Mouse (Mus musculus): ENCODE results near the gene Polrmt. TPM values are rescaled to one million over a fixed set of nuclear protein-coding genes. Genes with fewer than 3 reads are reported as not detected.
A peak's percentile ranks its signal among the peaks of the same experiment; 100 is the strongest.
"Not testable (repeated sequence)": the region's sequence is repeated elsewhere in the genome, so short reads cannot be mapped to it uniquely, and the experiment has no call there.

Polrmt gene
- polyA plus RNA-seq, 1 experiment, result 46.2 TPM

DNA sequence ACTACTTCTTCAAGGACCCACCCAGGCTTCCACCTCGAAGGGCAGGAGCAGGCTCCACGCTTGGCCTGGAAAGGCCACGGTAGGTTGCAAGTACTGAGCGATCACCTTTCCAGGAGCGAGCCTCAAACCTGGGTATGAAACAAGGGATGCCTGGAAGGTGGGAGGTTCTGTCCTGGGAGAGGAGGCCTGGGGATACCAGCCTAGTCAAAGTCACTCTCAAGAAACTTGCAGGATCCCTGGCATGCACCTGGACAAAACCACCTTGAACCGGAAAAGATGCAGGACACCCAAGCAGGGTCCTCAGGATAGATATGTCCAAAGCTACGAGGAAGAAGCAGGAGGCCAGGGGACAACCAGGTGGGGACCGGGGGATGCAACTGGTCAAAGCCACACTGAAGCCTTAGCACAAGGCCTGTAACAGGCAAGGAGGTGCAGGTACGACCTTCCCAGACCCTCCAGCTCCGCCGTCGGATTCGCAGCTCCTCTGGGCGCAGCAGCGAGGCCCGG lies 19.7 kb upstream of the Polrmt start:
- TF ChIP-seq POLR2A (IDR thresholded peaks at IDR 0.05; ENCODE audit: borderline replicate concordance, extremely low read depth, low read depth, low read length), result no peak
- TF ChIP-seq CTCF (IDR thresholded peaks at IDR 0.05; ENCODE audit: insufficient read depth, low read length), result no peak
- 5% methylated on average over 16 of the region's 16 CpGs for WGBS
- Histone ChIP-seq H3K4me3 (replicated peaks; ENCODE audit: extremely low read depth, low read depth, low read length) (peak overlapping the region; percentile 94), H3K4me1 (ENCODE audit: control insufficient read depth, insufficient read depth, low read length) (peaks cover 8% of the 10 kb centered on the region)
- DNase-seq, result no peak

- TF ChIP-seq CTCF (IDR thresholded peaks at IDR 0.05; ENCODE audit: insufficient read depth, low read length) (no peak), POLR2A (IDR thresholded peaks at IDR 0.05; ENCODE audit: borderline replicate concordance, extremely low read depth, low read depth, low read length) (no peak)
Observed at GRCm38 (mm10) chr10:79765228-79765745, 18.9 kb upstream of the Polrmt start.

DNA sequence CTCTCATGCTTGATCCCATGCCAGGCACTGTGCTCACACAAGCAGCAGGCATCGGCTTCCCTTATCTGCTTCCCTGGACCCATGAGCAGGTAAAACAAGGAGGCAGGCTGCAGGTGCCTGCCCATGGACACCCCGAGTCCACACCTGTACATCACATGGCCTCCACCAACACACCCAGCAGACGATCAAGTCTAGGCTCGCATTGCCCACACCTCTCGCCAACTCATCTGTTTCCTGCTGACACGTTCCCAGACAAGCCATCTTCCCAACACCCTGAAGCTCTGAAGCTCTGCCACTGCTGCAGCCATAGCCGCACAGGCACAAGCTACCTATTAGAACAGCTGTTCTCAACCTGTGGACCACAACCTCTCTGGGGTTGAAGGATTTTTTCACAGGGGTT lies 17.9 kb upstream of the Polrmt start:
- TF ChIP-seq CTCF (IDR thresholded peaks at IDR 0.05; ENCODE audit: insufficient read depth, low read length) (no peak), POLR2A (IDR thresholded peaks at IDR 0.05; ENCODE audit: borderline replicate concordance, extremely low read depth, low read depth, low read length) (no peak)
- DNase-seq, result no peak
- peaks cover 8% of the 10 kb centered on the region for H3K4me1 ChIP-seq (ENCODE audit: control insufficient read depth, insufficient read depth, low read length)
- no peak overlapping the region for H3K4me3 ChIP-seq (replicated peaks; ENCODE audit: extremely low read depth, low read depth, low read length)
- WGBS, result 61% methylated on average over 7 of the region's 7 CpGs

More at GRCm38 (mm10) chr10:79765228-79765745, 18.9 kb upstream of the Polrmt start:
- Histone ChIP-seq H3K4me1 (ENCODE audit: control insufficient read depth, insufficient read depth, low read length) (peaks cover 8% of the 10 kb centered on the region), H3K4me3 (replicated peaks; ENCODE audit: extremely low read depth, low read depth, low read length) (no peak overlapping the region)
- DNase-seq, result no peak
- WGBS, result 52% methylated on average over 2 of the region's 2 CpGs

- DNase-seq, result no peak
- no peak overlapping the region for H3K4me3 ChIP-seq (replicated peaks; ENCODE audit: extremely low read depth, low read depth, low read length)
- TF ChIP-seq CTCF (IDR thresholded peaks at IDR 0.05; ENCODE audit: insufficient read depth, low read length) (no peak), POLR2A (IDR thresholded peaks at IDR 0.05; ENCODE audit: borderline replicate concordance, extremely low read depth, low read depth, low read length) (no peak)
- 84% methylated on average over 3 of the region's 3 CpGs for WGBS
- peaks cover 8% of the 10 kb centered on the region for H3K4me1 ChIP-seq (ENCODE audit: control insufficient read depth, insufficient read depth, low read length)
Observed at GRCm38 (mm10) chr10:79762875-79763274, 16.5 kb upstream of the Polrmt start.

DNA sequence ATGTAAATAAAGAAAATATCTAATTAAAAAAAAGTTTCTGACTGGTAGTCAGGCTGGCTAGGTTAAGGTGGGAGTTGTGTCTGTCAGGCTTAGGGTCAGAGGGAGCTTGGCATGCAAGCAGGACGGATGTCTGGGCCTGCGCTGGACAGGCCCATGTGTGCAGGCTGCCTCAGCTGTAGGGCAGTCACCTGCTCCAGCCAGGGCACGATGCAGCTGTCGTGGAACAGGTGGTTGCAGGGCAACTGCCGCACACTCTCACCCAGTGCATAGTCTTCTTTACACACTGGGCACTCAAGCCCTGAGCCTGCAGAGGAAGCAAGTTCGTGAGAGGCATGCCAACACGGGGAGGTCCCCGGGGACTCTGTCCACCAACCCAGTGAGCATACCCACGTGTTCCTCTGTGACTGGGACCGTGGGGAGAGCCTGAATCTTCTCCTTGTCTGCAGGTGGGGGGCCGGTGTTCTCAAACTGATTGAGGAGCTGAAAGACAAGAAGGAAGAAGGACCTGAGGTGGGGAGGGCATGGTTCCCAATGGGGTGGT lies 14.3 kb upstream of the Polrmt start:
- no peak overlapping the region for H3K4me3 ChIP-seq (replicated peaks; ENCODE audit: extremely low read depth, low read depth, low read length)
- no peak for TF ChIP-seq CTCF (IDR thresholded peaks at IDR 0.05; ENCODE audit: insufficient read depth, low read length)
- WGBS, result 82% methylated on average over 11 of the region's 11 CpGs
- DNase-seq, result no peak
- H3K4me1 ChIP-seq (ENCODE audit: control insufficient read depth, insufficient read depth, low read length), result no peaks in the 10 kb centered on the region; the same call in 1 of the 2 replicates

GRCm38 (mm10) chr10:79759675-79760074 lies 13.3 kb upstream of the Polrmt start:
- 86% methylated on average over 1 of the region's 1 CpGs for WGBS

GRCm38 (mm10) chr10:79756660-79757059 lies 10.3 kb upstream of the Polrmt start:
- Histone ChIP-seq H3K4me1 (ENCODE audit: control insufficient read depth, insufficient read depth, low read length) (no peaks in the 10 kb centered on the region), H3K4me3 (replicated peaks; ENCODE audit: extremely low read depth, low read depth, low read length) (no peak overlapping the region)
- TF ChIP-seq POLR2A (IDR thresholded peaks at IDR 0.05; ENCODE audit: borderline replicate concordance, extremely low read depth, low read depth, low read length) (no peak), CTCF (IDR thresholded peaks at IDR 0.05; ENCODE audit: insufficient read depth, low read length) (no peak)
- no peak for DNase-seq
- WGBS, result 88% methylated on average over 24 of the region's 24 CpGs

More at GRCm38 (mm10) chr10:79759675-79760074, 13.3 kb upstream of the Polrmt start:
- not testable (repeated sequence) for H3K4me3 ChIP-seq (replicated peaks; ENCODE audit: extremely low read depth, low read depth, low read length); DNase-seq; H3K4me1 ChIP-seq (ENCODE audit: control insufficient read depth, insufficient read depth, low read length)

- TF ChIP-seq POLR2A (IDR thresholded peaks at IDR 0.05; ENCODE audit: borderline replicate concordance, extremely low read depth, low read depth, low read length) (no peak), CTCF (IDR thresholded peaks at IDR 0.05; ENCODE audit: insufficient read depth, low read length) (no peak)
- no peak for DNase-seq
- Histone ChIP-seq H3K4me3 (replicated peaks; ENCODE audit: extremely low read depth, low read depth, low read length) (no peak overlapping the region), H3K4me1 (ENCODE audit: control insufficient read depth, insufficient read depth, low read length) (no peaks in the 10 kb centered on the region)
- 74% methylated on average over 3 of the region's 3 CpGs for WGBS
Observed at GRCm38 (mm10) chr10:79755854-79756253, 9.5 kb upstream of the Polrmt start.

DNA sequence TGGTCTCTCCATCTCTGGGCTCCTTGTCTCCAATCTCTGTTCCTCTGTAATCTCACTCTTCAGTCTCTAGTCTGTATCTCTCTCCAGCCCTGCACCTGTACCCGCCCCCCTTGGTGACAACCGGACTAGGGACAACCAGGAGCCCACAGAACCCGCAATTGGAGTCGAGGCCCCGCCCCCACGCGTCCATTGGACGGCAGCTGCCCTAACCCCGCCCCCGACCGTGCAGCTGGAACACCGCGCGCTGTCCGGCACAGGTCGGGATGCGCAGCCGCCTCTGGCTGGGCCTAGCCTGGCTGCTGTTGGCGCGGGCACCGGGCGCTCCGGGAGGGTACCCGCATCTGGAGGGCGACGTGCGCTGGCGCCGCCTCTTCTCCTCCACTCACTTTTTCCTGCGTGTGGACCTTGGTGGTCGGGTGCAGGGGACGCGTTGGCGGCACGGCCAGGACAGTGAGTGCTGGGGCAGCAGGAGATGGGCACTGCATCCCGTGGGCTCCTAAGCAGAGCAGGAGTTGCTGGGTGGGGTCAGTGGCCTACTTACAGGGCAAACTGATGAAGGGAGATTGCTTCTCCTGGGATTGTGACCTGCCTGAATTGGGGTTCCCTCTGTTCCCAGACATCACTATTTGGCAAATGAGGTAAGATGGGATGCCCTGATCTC lies 8.6 kb upstream of the Polrmt start, which contains the start of gene Fgf22:
Gene Fgf22 (plus strand): TSS at position 221 of the 661 bp plus-strand sequence.
- no peaks in the 10 kb centered on the region for H3K4me1 ChIP-seq (ENCODE audit: control insufficient read depth, insufficient read depth, low read length)
- 4% methylated on average over 36 of the region's 36 CpGs for WGBS
- peak; percentile 61 for DNase-seq
- no peak within 1 kb of the TSS for H3K4me3 ChIP-seq (replicated peaks; ENCODE audit: extremely low read depth, low read depth, low read length)
- no peak for TF ChIP-seq CTCF (IDR thresholded peaks at IDR 0.05; ENCODE audit: insufficient read depth, low read length)
- no peak for TF ChIP-seq POLR2A (IDR thresholded peaks at IDR 0.05; ENCODE audit: borderline replicate concordance, extremely low read depth, low read depth, low read length)

GRCm38 (mm10) chr10:79748496-79748895 lies 2.1 kb upstream of the Polrmt start:
- H3K4me1 ChIP-seq (ENCODE audit: control insufficient read depth, insufficient read depth, low read length), result peaks cover 8% of the 10 kb centered on the region
- no peak for DNase-seq
- TF ChIP-seq CTCF (IDR thresholded peaks at IDR 0.05; ENCODE audit: insufficient read depth, low read length) (no peak), POLR2A (IDR thresholded peaks at IDR 0.05; ENCODE audit: borderline replicate concordance, extremely low read depth, low read depth, low read length) (no peak)
- no peak overlapping the region for H3K4me3 ChIP-seq (replicated peaks; ENCODE audit: extremely low read depth, low read depth, low read length)
- WGBS, result 83% methylated on average over 6 of the region's 6 CpGs

Data from lung, adult 2 months (tissue).